27 mouse cellular contexts compared by ENCODE assay signal in genomic region chr2:76702188-76702587, GRCm38 (mm10). TPM values are rescaled to one million over a fixed set of nuclear protein-coding genes. Genes with fewer than 3 reads are reported as not detected.
DNase-seq lines count a peak whose midpoint lies in the region; ATAC-seq and TF ChIP-seq lines count a peak whose summit lies in the region.
"Had no signal": no experiment of that assay in that cellular context is flagged by ENCODE, and none has a peak within 500 bp of the region (broad histone marks: within the 10 kb centered on the region; RNA-seq: fewer than 3 reads in every experiment).

No protein-coding gene starts in this region.

- TF ChIP-seq POLR2A in heart, adult 2 months (IDR thresholded peaks at IDR 0.05; ENCODE audit: insufficient read depth, low read depth, low read length) = no peak

- intact Hi-C loops in gastrocnemius, adult 2 months (cut with DNase I) = no loop called here
- intact Hi-C loops in gastrocnemius, postnatal 36 days (cut with DNase I) = no loop called here
- intact Hi-C loops in heart, adult 2 months (cut with DNase I) = no loop called here
- intact Hi-C loops in heart, postnatal 25 days (cut with DNase I) = no loop called here

- WGBS in heart, adult 2 months = 83% methylated on average over 3 of the region's 3 CpGs
- WGBS in heart, postnatal 0 days = 67% methylated on average over 3 of the region's 3 CpGs

- H3K4me2 ChIP-seq in heart, postnatal 0 days (ENCODE audit: low read depth, low read length) = no peak overlapping the region
- H3K4me2 ChIP-seq: forebrain, embryonic 15.5 days; heart, embryonic 11.5 days; heart, embryonic 15.5 days; hindbrain, embryonic 12.5 days; hindbrain, embryonic 15.5 days had no signal

- ATAC-seq in heart, postnatal 0 days (ENCODE audit: insufficient read depth, low read depth) = peak; percentile 60
- ATAC-seq: forebrain, embryonic 15.5 days; intestine, postnatal 0 days had no signal

- H3K9me3 ChIP-seq in heart, postnatal 0 days (replicated peaks; ENCODE audit: control insufficient read depth, low read length) = no peaks in the 10 kb centered on the region
- H3K9me3 ChIP-seq: forebrain, embryonic 10.5 days; forebrain, embryonic 15.5 days; G1E; heart, embryonic 15.5 days; hindbrain, embryonic 12.5 days; hindbrain, embryonic 15.5 days had no signal

- TF ChIP-seq CTCF in gastrocnemius, adult 2 months (IDR thresholded peaks at IDR 0.05) = no peak
- no peak for TF ChIP-seq CTCF in heart, adult 2 months (IDR thresholded peaks at IDR 0.05)
- TF ChIP-seq CTCF in heart, postnatal 0 days (IDR thresholded peaks at IDR 0.05; ENCODE audit: low read depth) = no peak

- H3K9ac ChIP-seq in heart, adult 2 months (ENCODE audit: low read depth, low read length) = no peak overlapping the region
- H3K9ac ChIP-seq in heart, postnatal 0 days (replicated peaks; ENCODE audit: low read depth, low read length) = no peak overlapping the region
- H3K9ac ChIP-seq: forebrain, embryonic 15.5 days; heart, embryonic 15.5 days; hindbrain, embryonic 12.5 days; hindbrain, embryonic 15.5 days had no signal

- no peaks in the 10 kb centered on the region for H3K79me2 ChIP-seq in heart, adult 2 months (replicated peaks; ENCODE audit: control insufficient read depth, insufficient read depth, low read length)

- H3K27me3 ChIP-seq in heart, adult 2 months (ENCODE audit: control insufficient read depth, insufficient read depth, low read length) = no peaks in the 10 kb centered on the region
- no peaks in the 10 kb centered on the region for H3K27me3 ChIP-seq in heart, postnatal 0 days (ENCODE audit: control insufficient read depth, insufficient read depth, low read length)
- H3K27me3 ChIP-seq: CH12.LX; forebrain, embryonic 15.5 days; heart, embryonic 15.5 days; hindbrain, embryonic 12.5 days; hindbrain, embryonic 15.5 days; Patski had no signal

- H3K36me3 ChIP-seq in heart, adult 2 months (ENCODE audit: control insufficient read depth, insufficient read depth, low read length) = peaks cover 4% of the 10 kb centered on the region
- H3K36me3 ChIP-seq in heart, postnatal 0 days (replicated peaks; ENCODE audit: control insufficient read depth, insufficient read depth, low read length) = peaks cover 48% of the 10 kb centered on the region

- no peak overlapping the region for H3K4me3 ChIP-seq in gastrocnemius, adult 2 months
- H3K4me3 ChIP-seq in heart, adult 2 months = no peak overlapping the region
- H3K4me3 ChIP-seq in heart, postnatal 0 days (ENCODE audit: low read depth, low read length) = no peak overlapping the region
- H3K4me3 ChIP-seq: forebrain, embryonic 10.5 days; forebrain, embryonic 15.5 days; heart, embryonic 15.5 days; hindbrain, embryonic 12.5 days; hindbrain, embryonic 15.5 days had no signal

- peak; percentile 27; the same call in 1 of the 2 replicates for TF ChIP-seq EP300 in heart, adult 2 months (IDR thresholded peaks at IDR 0.05; ENCODE audit: insufficient read depth, low read depth, low read length)
- TF ChIP-seq EP300 in heart, postnatal 0 days (IDR thresholded peaks at IDR 0.05; ENCODE audit: low read depth) = no peak

- peak; percentile 55 for DNase-seq in gastrocnemius, adult 2 months
- no peak for DNase-seq in gastrocnemius, postnatal 36 days
- no peak for DNase-seq in heart, adult 2 months
- no peak for DNase-seq in heart, postnatal 25 days (ENCODE audit: low spot score)
- DNase-seq in heart, postnatal 0 days (ENCODE audit: low spot score) = no peak
- DNase-seq in heart, adult 11 months = no peak
- DNase-seq: adrenal gland, postnatal 10 days; adrenal gland, postnatal 36 days; B cell, adult 2 months; cerebellum, adult 18-20 months; cerebellum, adult 9-10 months; cerebellum, postnatal 14 days; kidney, adult 2 months had no signal

- no peaks in the 10 kb centered on the region for H3K4me1 ChIP-seq in heart, adult 2 months (ENCODE audit: control insufficient read depth, insufficient read depth, low read length)
- H3K4me1 ChIP-seq in heart, postnatal 0 days (ENCODE audit: control insufficient read depth, insufficient read depth) = no peaks in the 10 kb centered on the region
- H3K4me1 ChIP-seq: forebrain, embryonic 15.5 days; heart, embryonic 15.5 days; hindbrain, embryonic 12.5 days; hindbrain, embryonic 15.5 days had no signal

- H3K27ac ChIP-seq in gastrocnemius, adult 2 months = no peak overlapping the region
- H3K27ac ChIP-seq in heart, adult 2 months = no peak overlapping the region
- H3K27ac ChIP-seq in heart, postnatal 0 days (ENCODE audit: low read depth) = no peak overlapping the region
- H3K27ac ChIP-seq: forebrain, embryonic 10.5 days; forebrain, embryonic 15.5 days; heart, embryonic 15.5 days; hindbrain, embryonic 12.5 days; hindbrain, embryonic 15.5 days had no signal

RNA-seq across cellular contexts. Expression of gene Plekha3, which starts 27.1 kb away (rescaled TPM):
- total RNA-seq in gastrocnemius, adult 2 months (2021) = 10 to 100 TPM; 10.3 to 10.5 TPM
- total RNA-seq in gastrocnemius, postnatal 36 days (2021) = 1 to 10 TPM; 8.2 to 8.6 TPM
- total RNA-seq in heart, adult 2 months (2021) = 10 to 100 TPM; 19.4 to 21.3 TPM
- 12.8 and 19.2 TPM in 2 replicates for polyA plus RNA-seq in heart, adult 2 months (2012; rRNA removed)
- total RNA-seq in heart, postnatal 25 days (2021) = 10 to 100 TPM; 17.8 to 20.7 TPM
- 6.4 and 10.4 TPM in 2 replicates for total RNA-seq in heart, postnatal 0 days (2014; rRNA removed; ENCODE audit: low replicate concordance)
- 8.1 and 8.4 TPM in 2 replicates for polyA plus RNA-seq in heart, postnatal 0 days (2015; fragmentation: Nextera tagmentation; extraction: Ambion mirVana)

RNA-seq across cellular contexts. Expression of gene Fkbp7, which starts 29.3 kb away (rescaled TPM):
- 1 to 10 TPM; 5.8 to 8.5 TPM for total RNA-seq in gastrocnemius, adult 2 months (2021)
- total RNA-seq in gastrocnemius, postnatal 36 days (2021) = 10 to 100 TPM in 1 of 2 experiments, 1 to 10 TPM in 1; 7.2 to 11.2 TPM
- 10 to 100 TPM; 20.8 to 21.9 TPM for total RNA-seq in heart, adult 2 months (2021)
- polyA plus RNA-seq in heart, adult 2 months (2012; rRNA removed) = 7.9 and 14.7 TPM in 2 replicates
- total RNA-seq in heart, postnatal 25 days (2021) = 10 to 100 TPM; 19.7 to 21.2 TPM
- 16.9 and 36.3 TPM in 2 replicates for total RNA-seq in heart, postnatal 0 days (2014; rRNA removed; ENCODE audit: low replicate concordance)
- 76.6 and 80.1 TPM in 2 replicates for polyA plus RNA-seq in heart, postnatal 0 days (2015; fragmentation: Nextera tagmentation; extraction: Ambion mirVana)

RNA-seq across cellular contexts. Expression of gene Pjvk, which starts 53.9 kb away (rescaled TPM):
- total RNA-seq in gastrocnemius, adult 2 months (2021) = not detected
- not detected for total RNA-seq in gastrocnemius, postnatal 36 days (2021)
- not detected for total RNA-seq in heart, adult 2 months (2021)
- 0.08 TPM in 1 of 2 replicates, not detected in the other for polyA plus RNA-seq in heart, adult 2 months (2012; rRNA removed)
- total RNA-seq in heart, postnatal 25 days (2021) = not detected
- not detected in 2 replicates for total RNA-seq in heart, postnatal 0 days (2014; rRNA removed; ENCODE audit: low replicate concordance)
- 0.11 and 0.29 TPM in 2 replicates for polyA plus RNA-seq in heart, postnatal 0 days (2015; fragmentation: Nextera tagmentation; extraction: Ambion mirVana)
- total RNA-seq: CH12.LX; heart, adult 8-10 months; hematopoietic stem cell, adult 5-6 weeks had no signal
- polyA plus RNA-seq: embryonic facial prominence, embryonic 14.5 days; G1E; gonadal fat pad, adult 2 months; heart, embryonic 15.5 days had no signal

RNA-seq across cellular contexts. Expression of gene Prkra, which starts 54.4 kb away (rescaled TPM):
- 1 to 10 TPM; 2.7 to 3.3 TPM for total RNA-seq in gastrocnemius, adult 2 months (2021)
- total RNA-seq in gastrocnemius, postnatal 36 days (2021) = 1 to 10 TPM; 3.5 to 3.7 TPM
- 10 to 100 TPM; 12.1 to 12.4 TPM for total RNA-seq in heart, adult 2 months (2021)
- 9.6 and 14.7 TPM in 2 replicates for polyA plus RNA-seq in heart, adult 2 months (2012; rRNA removed)
- 10 to 100 TPM; 13.3 to 15.2 TPM for total RNA-seq in heart, postnatal 25 days (2021)
- 31.8 and 32.0 TPM in 2 replicates for total RNA-seq in heart, postnatal 0 days (2014; rRNA removed; ENCODE audit: low replicate concordance)
- polyA plus RNA-seq in heart, postnatal 0 days (2015; fragmentation: Nextera tagmentation; extraction: Ambion mirVana) = 25.2 and 26.9 TPM in 2 replicates
